Mouse (Mus musculus) cortical plate, adult 2 months (tissue): Measurements from ENCODE around the gene Gm10100.

ENCODE experiments used
- CTCF ChIP-seq: fragments of 200-500 bp; IDR thresholded peaks from 2 replicates; pipeline ENCODE4 v1.5.1; 2011; ENCODE audit warnings: mild to moderate bottlenecking, control low read depth, low read length; ENCODE audit not compliant: insufficient read depth; ENCODE audit errors: extremely low read depth
- POLR2A ChIP-seq: fragments of 200-500 bp; IDR thresholded peaks from 2 replicates; pipeline ENCODE4 v1.6.1; 2011; ENCODE audit warnings: mild to moderate bottlenecking, low read length, control low read depth; ENCODE audit not compliant: insufficient read depth; ENCODE audit errors: extremely low read depth

DNA sequence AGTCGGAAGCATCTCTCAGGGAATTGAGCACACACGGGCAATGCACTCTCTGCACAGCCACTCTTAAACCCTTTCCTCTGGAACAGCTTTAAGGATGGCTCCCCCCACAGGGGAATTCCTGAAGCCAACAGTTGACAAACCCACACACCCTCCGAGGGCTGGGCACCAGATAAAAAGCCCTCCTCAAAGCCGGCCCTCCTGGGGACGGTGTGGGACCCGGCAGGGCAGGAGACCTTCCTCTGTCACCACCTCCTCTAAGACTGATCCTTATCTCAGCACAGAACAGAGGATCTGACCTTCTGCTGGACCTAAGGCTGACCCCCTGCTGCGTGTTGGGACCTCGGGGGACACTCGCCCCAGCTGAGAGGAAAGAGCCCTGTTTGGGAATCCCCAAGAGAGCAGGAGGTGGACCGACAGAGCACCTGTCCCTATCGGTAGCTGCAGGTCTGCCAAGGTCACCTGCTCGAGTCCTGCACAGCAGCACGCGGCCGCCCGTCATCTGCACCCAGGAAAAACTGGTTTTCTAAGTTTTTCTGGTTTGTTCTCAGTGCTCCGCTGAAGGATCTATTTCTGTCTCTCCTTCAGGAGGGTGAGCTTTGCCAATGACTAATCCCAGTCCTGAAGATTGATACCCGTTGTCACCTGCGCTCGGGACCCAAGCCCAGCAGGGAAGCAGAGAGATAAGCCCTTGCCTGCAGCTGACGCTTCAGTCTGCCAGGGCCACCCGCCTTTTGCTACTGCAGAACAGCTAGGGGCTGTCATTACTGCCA lies 40.2 kb upstream of the Gm10100 start, which contains the start of gene Tspear:
- no peak for TF ChIP-seq POLR2A
- TF ChIP-seq CTCF = no peak
